Mouse (Mus musculus): ENCODE results near the gene Patj. TPM values are rescaled to one million over a fixed set of nuclear protein-coding genes. Genes with fewer than 3 reads are reported as not detected.
A peak's percentile ranks its signal among the peaks of the same experiment; 100 is the strongest.

The Patj gene
- polyA plus RNA-seq, 1 experiment from 2014 or later, result 2.2 TPM

DNA sequence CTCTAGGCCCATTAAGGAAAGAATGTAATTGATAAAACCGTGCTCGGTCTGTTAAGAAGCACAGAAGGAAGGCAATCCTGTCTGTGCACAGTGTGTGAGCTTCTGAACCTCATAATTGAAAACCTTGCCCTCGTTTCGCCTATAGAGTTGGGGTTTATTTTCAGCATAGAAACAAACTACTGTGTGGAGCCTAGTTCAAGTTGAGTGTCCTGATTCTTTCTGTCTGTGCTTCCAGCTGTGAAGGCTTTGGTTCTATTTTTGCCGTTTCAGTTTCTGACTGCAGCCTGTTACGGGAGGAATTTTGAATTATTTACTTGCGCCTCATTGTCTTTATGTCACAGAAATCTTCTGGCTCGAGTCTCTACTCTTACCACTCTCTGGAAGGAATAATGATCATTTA lies 185.9 kb downstream of the Patj start:
- ATAC-seq (ENCODE audit: insufficient read depth), result no peak
- 63% methylated on average over 8 of the region's 8 CpGs for WGBS (ENCODE audit: insufficient replicate concordance)
- no peak overlapping the region for H3K9ac ChIP-seq
- no peaks in the 10 kb centered on the region for H3K27me3 ChIP-seq
- H3K4me2 ChIP-seq, result no peak overlapping the region
- H3K4me1 ChIP-seq (replicated peaks), result no peaks in the 10 kb centered on the region
- no peak overlapping the region for H3K27ac ChIP-seq (replicated peaks)
- no peak overlapping the region for H3K4me3 ChIP-seq (replicated peaks)
- no peaks in the 10 kb centered on the region for H3K9me3 ChIP-seq (replicated peaks)
- H3K36me3 ChIP-seq (replicated peaks), result no peaks in the 10 kb centered on the region

DNA sequence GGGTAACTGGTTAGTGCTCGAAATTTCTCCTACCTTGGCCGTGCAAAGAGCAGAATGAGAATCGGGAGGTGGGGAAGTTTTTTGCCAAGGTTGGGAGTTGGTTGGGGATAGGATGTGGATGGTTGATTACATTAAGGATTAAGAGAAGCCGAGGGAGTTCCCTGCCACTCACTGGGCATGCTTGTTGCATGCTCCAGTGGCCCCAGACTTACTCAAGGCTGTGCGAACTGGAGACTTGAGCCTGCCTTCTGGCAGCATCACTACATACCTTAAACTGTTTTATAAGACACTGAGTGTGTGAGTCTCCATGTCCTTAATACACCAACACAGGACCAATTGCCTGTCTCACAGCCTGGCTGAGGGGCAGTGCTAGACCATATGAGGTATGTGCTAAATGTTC lies 188.4 kb downstream of the Patj start:
- WGBS (ENCODE audit: insufficient replicate concordance), result 59% methylated on average over 5 of the region's 5 CpGs
- Histone ChIP-seq H3K27ac (replicated peaks) (no peak overlapping the region), H3K27me3 (no peaks in the 10 kb centered on the region), H3K4me1 (replicated peaks) (no peaks in the 10 kb centered on the region), H3K4me3 (replicated peaks) (no peak overlapping the region), H3K36me3 (replicated peaks) (no peaks in the 10 kb centered on the region), H3K9ac (no peak overlapping the region), H3K4me2 (no peak overlapping the region), H3K9me3 (replicated peaks) (no peaks in the 10 kb centered on the region)
- no peak for ATAC-seq (ENCODE audit: insufficient read depth)

DNA sequence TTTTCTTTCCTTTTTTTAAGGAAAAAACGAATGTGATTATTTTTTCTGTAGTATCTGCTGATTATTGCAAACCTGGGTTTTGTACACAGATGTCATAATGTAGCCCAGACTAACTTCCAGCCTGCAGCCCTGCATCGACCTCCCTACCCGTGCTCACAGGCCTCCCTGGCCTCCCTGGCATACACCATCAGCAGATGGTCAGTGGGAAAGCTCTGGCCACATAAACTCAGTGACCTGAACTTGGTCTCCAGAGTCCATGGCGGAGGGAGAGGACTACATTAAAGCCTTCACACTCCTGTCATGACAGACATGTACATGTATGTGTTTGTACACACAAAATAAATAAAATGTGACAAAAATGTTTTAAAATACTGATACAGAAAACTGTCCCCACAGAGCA lies 190.7 kb downstream of the Patj start:
- no peaks in the 10 kb centered on the region for H3K27me3 ChIP-seq
- no peaks in the 10 kb centered on the region for H3K4me1 ChIP-seq (replicated peaks)
- WGBS (ENCODE audit: insufficient replicate concordance), result 56% methylated on average over 4 of the region's 4 CpGs
- no peak for ATAC-seq (ENCODE audit: insufficient read depth)
- no peak overlapping the region for H3K4me2 ChIP-seq
- H3K9me3 ChIP-seq (replicated peaks), result no peaks in the 10 kb centered on the region
- H3K27ac ChIP-seq (replicated peaks), result no peak overlapping the region
- no peaks in the 10 kb centered on the region for H3K36me3 ChIP-seq (replicated peaks)
- no peak overlapping the region for H3K9ac ChIP-seq
- H3K4me3 ChIP-seq (replicated peaks), result no peak overlapping the region

DNA sequence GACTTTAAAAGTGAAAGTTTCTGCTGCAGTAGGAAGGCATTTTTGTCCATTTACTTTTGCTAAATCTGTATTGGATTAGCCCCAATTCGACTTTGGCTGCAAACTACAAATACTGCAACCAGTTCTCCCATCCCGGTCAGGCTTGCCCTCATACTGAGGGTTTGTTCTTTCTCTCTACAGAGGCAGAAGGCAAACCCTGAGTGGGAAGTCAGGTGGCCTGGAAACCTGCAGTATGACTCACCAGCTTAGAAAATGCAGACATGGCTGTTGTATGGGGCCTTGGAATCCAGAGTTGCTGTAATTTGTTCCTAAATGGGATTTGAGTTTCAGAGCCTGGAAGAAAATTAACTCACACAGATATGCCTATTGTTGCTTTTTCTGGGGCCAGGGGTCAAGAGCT lies 192.1 kb downstream of the Patj start:
- no peak for ATAC-seq (ENCODE audit: insufficient read depth)

DNA sequence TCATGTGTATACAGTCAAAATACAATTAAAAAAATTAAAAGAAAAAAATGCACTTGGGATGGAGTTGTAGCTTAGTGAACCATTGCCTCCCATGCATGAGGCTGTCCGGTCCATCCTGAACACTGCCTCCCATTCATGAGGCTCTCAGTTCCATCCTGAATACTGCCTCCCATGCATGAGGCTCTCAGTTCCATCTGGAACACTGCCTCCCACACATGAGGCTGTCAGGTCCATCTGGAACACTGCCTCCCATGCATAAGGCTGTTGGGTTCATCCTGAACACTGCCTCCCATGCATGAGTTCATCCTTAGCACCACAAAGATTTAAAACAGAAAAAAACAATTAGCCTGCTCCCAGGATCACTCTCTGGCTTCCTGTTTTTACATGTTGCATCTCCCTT lies 198.4 kb downstream of the Patj start:
- H3K4me1 ChIP-seq (replicated peaks), result no peaks in the 10 kb centered on the region
- H3K27ac ChIP-seq (replicated peaks), result no peak overlapping the region
- no peaks in the 10 kb centered on the region for H3K9me3 ChIP-seq (replicated peaks)
- H3K27me3 ChIP-seq, result no peaks in the 10 kb centered on the region
- 73% methylated on average over 1 of the region's 1 CpGs for WGBS (ENCODE audit: insufficient replicate concordance)
- no peak for ATAC-seq (ENCODE audit: insufficient read depth)
- H3K4me3 ChIP-seq (replicated peaks), result no peak overlapping the region
- H3K4me2 ChIP-seq, result no peak overlapping the region
- no peak overlapping the region for H3K9ac ChIP-seq
- H3K36me3 ChIP-seq (replicated peaks), result no peaks in the 10 kb centered on the region

More for the DNA sequence above, 192.1 kb downstream of the Patj start:
- no peak overlapping the region for H3K4me3 ChIP-seq (replicated peaks)
- H3K4me2 ChIP-seq, result no peak overlapping the region
- H3K9me3 ChIP-seq (replicated peaks), result no peaks in the 10 kb centered on the region
- 57% methylated on average over 2 of the region's 2 CpGs for WGBS (ENCODE audit: insufficient replicate concordance)
- H3K27ac ChIP-seq (replicated peaks), result no peak overlapping the region
- H3K36me3 ChIP-seq (replicated peaks), result no peaks in the 10 kb centered on the region
- no peaks in the 10 kb centered on the region for H3K4me1 ChIP-seq (replicated peaks)
- H3K9ac ChIP-seq, result no peak overlapping the region
- no peaks in the 10 kb centered on the region for H3K27me3 ChIP-seq

DNA sequence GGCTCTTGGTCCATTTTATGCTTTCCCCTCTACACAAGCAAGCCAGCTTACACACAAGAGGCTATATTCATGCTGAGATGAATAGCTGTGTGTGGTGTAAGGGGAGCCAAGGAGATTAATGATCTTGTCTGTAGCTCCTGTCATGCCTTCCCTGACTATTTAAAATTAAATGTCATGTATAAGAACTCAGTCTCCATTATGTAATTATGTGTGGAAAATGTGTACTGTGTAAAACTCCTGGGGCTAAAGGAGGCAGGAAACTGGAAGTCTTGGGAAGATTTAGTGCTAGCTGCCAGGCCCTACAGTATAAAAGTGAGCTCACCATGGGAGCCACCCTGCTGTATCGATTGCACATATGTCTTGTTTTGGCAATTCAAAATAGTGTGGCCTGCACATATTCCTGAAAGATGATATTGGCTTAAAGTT lies 203.0 kb downstream of the Patj start:
- H3K4me2 ChIP-seq, result no peak overlapping the region
- no peak overlapping the region for H3K4me3 ChIP-seq (replicated peaks)
- WGBS (ENCODE audit: insufficient replicate concordance), result 62% methylated on average over 1 of the region's 1 CpGs
- no peaks in the 10 kb centered on the region for H3K4me1 ChIP-seq (replicated peaks)
- no peak overlapping the region for H3K9ac ChIP-seq
- no peaks in the 10 kb centered on the region for H3K27me3 ChIP-seq
- no peaks in the 10 kb centered on the region for H3K36me3 ChIP-seq (replicated peaks)
- no peak overlapping the region for H3K27ac ChIP-seq (replicated peaks)
- H3K9me3 ChIP-seq (replicated peaks), result no peaks in the 10 kb centered on the region
- no peak for ATAC-seq (ENCODE audit: insufficient read depth)

DNA sequence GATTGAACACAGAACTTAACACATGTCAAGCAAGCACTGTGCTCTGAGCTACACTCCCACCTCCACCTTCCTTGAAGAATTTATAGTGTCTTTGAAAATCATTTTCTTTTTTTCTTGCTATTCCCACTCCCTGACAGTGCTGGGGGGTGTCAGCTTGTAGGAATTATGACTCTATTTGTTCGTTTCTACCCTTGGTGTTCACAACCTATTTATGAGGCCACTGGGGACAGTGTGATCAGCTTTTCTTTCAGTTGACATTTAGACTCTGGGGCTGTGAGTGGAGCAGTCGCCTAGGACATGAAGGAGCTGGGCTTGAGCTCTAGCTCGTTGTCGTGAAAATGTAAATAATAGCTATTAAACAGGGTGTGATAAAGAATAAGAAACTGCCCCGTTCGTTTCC lies 203.8 kb downstream of the Patj start:
- no peak overlapping the region for H3K4me3 ChIP-seq (replicated peaks)
- WGBS (ENCODE audit: insufficient replicate concordance), result 51% methylated on average over 6 of the region's 6 CpGs
- H3K27me3 ChIP-seq, result no peaks in the 10 kb centered on the region
- no peak overlapping the region for H3K4me2 ChIP-seq
- no peak overlapping the region for H3K27ac ChIP-seq (replicated peaks)
- no peak overlapping the region for H3K9ac ChIP-seq
- H3K9me3 ChIP-seq (replicated peaks), result no peaks in the 10 kb centered on the region
- no peak for ATAC-seq (ENCODE audit: insufficient read depth)
- no peaks in the 10 kb centered on the region for H3K4me1 ChIP-seq (replicated peaks)
- no peaks in the 10 kb centered on the region for H3K36me3 ChIP-seq (replicated peaks)

DNA sequence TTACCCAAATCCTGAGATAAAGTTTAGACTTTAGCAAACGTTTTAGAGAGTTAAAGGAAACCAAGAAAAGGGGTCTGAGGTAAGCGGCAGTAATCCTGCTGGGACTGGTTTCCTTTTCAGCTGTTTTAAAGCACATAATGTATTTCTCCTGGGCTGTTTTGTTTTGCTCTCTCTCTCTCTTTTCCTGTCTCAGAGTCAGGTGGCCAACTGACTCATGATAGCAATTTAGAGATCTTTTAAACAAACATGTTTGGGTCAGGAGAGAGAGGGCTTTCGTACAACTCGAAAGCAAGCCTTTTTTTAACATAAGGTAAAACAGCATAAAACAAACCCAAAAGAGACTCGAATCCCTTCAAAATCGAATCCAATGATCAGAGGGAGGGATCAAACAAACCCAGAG lies 207.5 kb downstream of the Patj start:
- no peak overlapping the region for H3K4me2 ChIP-seq
- no peaks in the 10 kb centered on the region for H3K27me3 ChIP-seq
- WGBS (ENCODE audit: insufficient replicate concordance), result 41% methylated on average over 6 of the region's 6 CpGs
- H3K4me1 ChIP-seq (replicated peaks), result no peaks in the 10 kb centered on the region
- H3K4me3 ChIP-seq (replicated peaks), result no peak overlapping the region
- H3K36me3 ChIP-seq (replicated peaks), result no peaks in the 10 kb centered on the region
- no peak overlapping the region for H3K27ac ChIP-seq (replicated peaks)
- H3K9ac ChIP-seq, result no peak overlapping the region
- H3K9me3 ChIP-seq (replicated peaks), result no peaks in the 10 kb centered on the region
- no peak for ATAC-seq (ENCODE audit: insufficient read depth)

DNA sequence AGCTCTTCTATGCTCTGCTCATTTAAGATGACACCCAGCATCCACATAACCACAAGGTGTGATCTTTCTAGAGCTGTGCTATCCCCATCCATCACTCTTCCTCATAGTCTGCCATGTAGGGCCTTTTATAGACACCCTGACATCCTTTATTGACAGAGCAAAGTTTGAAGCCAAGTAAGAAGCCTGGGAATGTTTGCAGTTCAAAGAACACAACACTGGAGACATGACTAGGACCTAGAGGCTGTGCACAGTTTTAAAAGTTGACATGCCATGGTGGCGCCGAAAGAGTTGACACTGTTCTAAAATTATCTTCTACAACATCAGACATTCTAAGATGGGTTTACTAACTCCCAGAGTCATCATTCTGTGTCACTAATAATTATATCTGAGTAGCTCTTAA lies 214.9 kb downstream of the Patj start:
- ATAC-seq (ENCODE audit: insufficient read depth), result peak; percentile 34; the same call in 1 of the 2 replicates
- no peaks in the 10 kb centered on the region for H3K27me3 ChIP-seq
- no peaks in the 10 kb centered on the region for H3K36me3 ChIP-seq (replicated peaks)
- no peaks in the 10 kb centered on the region for H3K9me3 ChIP-seq (replicated peaks)
- no peak overlapping the region for H3K27ac ChIP-seq (replicated peaks)
- WGBS (ENCODE audit: insufficient replicate concordance), result 60% methylated on average over 2 of the region's 2 CpGs
- H3K9ac ChIP-seq, result no peak overlapping the region
- H3K4me3 ChIP-seq (replicated peaks), result no peak overlapping the region
- H3K4me2 ChIP-seq, result no peak overlapping the region
- H3K4me1 ChIP-seq (replicated peaks), result no peaks in the 10 kb centered on the region

DNA sequence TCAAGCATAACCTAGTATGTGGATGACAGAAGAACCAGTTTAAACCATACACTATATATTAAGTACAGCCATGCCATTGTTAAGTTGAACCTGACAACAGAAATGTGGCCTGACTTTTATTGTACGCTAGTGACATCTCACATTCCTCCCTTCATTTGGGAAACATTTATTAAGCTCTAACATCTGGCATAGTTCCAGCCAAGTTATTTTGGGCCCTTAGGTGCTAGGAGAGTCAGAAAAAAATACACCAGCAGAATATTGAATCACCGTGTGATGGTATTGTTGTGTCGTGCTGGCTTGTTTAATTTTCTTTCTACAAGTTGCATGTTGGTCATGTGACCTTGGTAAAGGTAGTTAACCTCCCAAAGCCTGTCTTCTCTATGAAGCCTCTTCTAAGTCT lies 218.8 kb downstream of the Patj start:
- WGBS (ENCODE audit: insufficient replicate concordance), result 73% methylated on average over 3 of the region's 3 CpGs
- Histone ChIP-seq H3K9me3 (replicated peaks) (no peaks in the 10 kb centered on the region), H3K4me2 (no peak overlapping the region), H3K9ac (no peak overlapping the region), H3K4me1 (replicated peaks) (no peaks in the 10 kb centered on the region), H3K4me3 (replicated peaks) (no peak overlapping the region), H3K36me3 (replicated peaks) (no peaks in the 10 kb centered on the region), H3K27ac (replicated peaks) (no peak overlapping the region), H3K27me3 (no peaks in the 10 kb centered on the region)
- ATAC-seq (ENCODE audit: insufficient read depth), result no peak

DNA sequence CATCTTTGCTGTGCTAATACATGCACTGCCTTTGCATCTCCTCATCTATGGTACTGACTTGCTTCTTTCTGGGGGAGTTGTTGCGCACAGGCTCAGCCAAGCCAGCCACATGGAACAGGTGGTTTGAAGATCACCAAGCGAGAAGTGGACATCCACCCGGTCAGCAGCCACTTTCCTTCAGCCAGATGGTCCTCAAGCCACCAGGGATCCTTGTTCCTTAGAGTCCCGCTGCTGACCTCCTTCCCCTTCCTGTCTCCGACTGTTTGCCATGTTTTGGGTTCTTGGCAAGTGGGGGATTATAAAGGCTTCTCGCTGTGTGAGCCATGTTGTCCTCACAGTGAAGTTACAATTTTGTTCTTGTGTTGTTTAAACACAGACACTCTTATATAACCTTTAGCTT lies 223.6 kb downstream of the Patj start:
- no peak overlapping the region for H3K9ac ChIP-seq
- no peak for ATAC-seq (ENCODE audit: insufficient read depth)

DNA sequence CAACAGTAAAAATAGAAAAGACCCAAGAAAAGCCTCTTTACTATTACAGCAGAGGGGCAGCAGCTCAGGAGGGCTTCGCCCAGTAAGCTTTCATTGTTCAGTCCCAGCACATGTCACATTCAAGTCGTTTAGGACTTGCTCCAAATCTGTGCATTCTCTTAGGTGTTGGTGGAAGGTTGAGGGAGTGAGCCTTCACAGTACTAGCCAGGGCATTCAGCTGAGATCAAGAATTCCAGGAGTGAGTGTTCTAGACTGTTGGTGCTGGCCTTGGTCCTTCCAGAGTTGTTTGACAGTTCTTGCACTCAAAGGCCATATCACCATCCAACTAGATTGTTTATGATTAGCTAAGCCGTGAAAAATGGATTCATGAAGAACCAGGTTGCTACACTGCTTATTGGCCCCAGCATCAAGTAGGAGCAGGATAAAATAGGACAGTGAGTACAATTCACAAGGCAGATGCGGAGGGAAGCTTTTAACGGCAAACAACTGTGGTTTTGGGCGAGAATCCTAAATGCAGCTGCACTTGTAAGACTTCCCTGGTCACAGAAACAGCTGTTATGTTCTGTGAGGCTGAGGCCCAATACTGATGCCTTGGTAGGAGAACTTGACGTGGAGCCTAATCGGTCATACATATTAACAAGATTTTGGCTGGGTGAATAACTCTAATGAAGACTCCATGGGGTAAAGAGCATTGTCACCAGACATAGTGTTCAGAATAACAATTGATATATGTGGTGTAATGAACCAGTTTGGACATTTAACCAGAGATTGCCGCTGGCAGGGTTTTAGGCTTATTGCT lies 225.6 kb downstream of the Patj start:
- ATAC-seq (ENCODE audit: insufficient read depth), result no peak
- H3K36me3 ChIP-seq (replicated peaks), result no peaks in the 10 kb centered on the region
- WGBS (ENCODE audit: insufficient replicate concordance), result 61% methylated on average over 9 of the region's 9 CpGs

More for the DNA sequence above, 223.6 kb downstream of the Patj start:
- Histone ChIP-seq H3K4me2 (no peak overlapping the region), H3K4me1 (replicated peaks) (no peaks in the 10 kb centered on the region), H3K36me3 (replicated peaks) (no peaks in the 10 kb centered on the region), H3K9me3 (replicated peaks) (no peaks in the 10 kb centered on the region), H3K27ac (replicated peaks) (no peak overlapping the region), H3K27me3 (no peaks in the 10 kb centered on the region), H3K4me3 (replicated peaks) (no peak overlapping the region)
- 63% methylated on average over 6 of the region's 6 CpGs for whole genome bisulfite sequencing (ENCODE audit: insufficient replicate concordance)

More for the DNA sequence above, 225.6 kb downstream of the Patj start:
- H3K9me3 ChIP-seq (replicated peaks), result no peaks in the 10 kb centered on the region
- no peaks in the 10 kb centered on the region for H3K4me1 ChIP-seq (replicated peaks)
- H3K9ac ChIP-seq, result no peak overlapping the region
- H3K27me3 ChIP-seq, result no peaks in the 10 kb centered on the region
- H3K4me2 ChIP-seq, result no peak overlapping the region
- H3K27ac ChIP-seq (replicated peaks), result no peak overlapping the region
- H3K4me3 ChIP-seq (replicated peaks), result no peak overlapping the region
